Mouse (Mus musculus): ENCODE data around the gene Slc25a48. TPM values are rescaled to one million over a fixed set of nuclear protein-coding genes. Genes with fewer than 3 reads are reported as not detected.
A peak's percentile ranks its signal among the peaks of the same experiment; 100 is the strongest.

Slc25a48 gene
- under 1 TPM in 1 of 2 experiments, not detected in 1; 0.07 TPM for total RNA-seq (2021)
- long read RNA-seq, experiment 1: 0 reads
- long read RNA-seq, experiment 2: 0 reads

DNA sequence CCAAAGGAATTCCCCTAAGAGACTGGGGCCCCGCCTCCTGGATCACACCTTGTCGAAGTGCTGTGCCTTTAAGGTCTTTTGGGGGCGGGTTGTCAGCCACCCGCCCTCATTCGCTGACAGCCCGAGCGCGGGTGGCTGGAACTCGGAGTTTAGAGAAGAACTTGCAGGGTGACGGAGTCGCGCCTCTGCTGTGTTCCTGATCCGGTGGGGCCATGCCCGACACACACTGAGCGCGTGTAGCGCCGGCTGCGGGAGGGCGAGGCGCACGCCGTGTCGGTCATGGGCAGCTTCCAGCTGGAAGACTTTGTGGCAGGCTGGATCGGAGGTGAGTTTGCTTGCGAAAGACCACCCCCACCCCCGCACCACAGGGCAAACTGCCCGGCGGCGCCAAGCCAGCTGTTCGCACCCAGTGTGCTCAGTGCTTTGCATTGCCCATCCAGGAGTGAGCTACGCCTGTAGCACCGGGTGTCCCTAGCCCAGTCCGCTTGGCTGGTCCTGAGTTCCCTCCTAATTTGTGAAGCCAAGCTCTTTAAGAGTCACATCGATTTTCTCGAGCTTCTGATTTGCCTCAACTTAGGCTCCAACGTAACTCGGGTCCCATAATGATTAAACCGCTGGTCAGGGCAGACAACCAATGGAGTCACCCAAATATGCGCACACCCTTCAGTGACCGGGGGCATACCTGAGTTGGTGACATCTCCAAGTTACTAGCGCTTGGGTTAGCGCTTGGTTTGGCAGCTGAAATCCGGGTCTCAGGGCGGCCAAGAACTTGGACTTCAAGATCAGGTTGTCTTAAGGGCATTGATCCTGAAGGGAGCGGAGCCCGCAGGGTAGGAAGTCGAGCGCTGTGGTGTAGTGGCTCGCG lies at the start of gene Slc25a48:
Gene Slc25a48, plus strand, starts transcription at position 145 of the 865 bp plus-strand sequence.
- intact Hi-C loops (cut with DNase I): no loop called here
- peak; percentile 32 to 41 for DNase-seq

DNA sequence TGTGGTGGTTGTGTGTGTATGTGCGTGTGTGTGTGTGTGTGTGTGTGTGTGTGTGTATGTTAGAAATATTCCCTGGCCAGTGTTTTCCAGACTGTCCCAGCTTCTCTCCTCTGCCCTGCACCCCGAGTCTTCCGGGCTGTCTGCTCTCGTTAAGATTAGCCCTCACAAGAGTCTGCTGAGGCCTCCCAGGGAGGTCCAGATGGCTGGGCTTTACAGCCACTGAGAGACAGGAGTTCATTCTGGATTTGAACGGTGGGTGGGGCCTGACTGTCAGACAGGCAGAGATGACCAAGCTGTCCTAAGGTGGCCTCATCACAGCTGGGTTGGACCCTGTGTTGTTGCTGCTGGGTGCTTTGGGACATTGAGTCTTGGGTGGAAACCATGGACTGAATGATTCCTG lies 40.6 kb upstream of the Slc25a48 start:
- peak; percentile 25 to 47 for DNase-seq
- intact Hi-C loops (cut with DNase I): no loop called here

DNA sequence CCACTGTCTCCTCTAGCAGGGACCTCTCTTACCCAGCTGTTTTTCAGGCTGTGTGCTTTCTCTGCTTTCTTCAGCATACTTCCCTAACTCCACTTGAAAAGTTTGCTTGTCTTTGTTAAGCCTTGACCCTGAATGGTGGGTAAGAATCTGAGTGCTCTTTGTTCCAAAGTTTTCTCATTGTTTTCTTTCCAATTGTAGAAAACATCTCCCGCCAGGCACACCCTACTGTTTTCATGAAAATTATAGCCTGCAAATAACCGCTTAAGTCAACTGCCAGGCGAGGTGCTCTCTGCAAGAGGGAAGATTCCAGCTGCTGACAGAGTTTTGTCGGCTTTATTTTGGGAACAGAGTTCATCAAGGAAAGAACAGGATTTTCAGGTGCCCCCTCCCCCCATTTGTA lies 37.0 kb upstream of the Slc25a48 start:
- DNase-seq: no peak
- intact Hi-C loops (cut with DNase I): no loop called here

GRCm38 (mm10) chr13:56403381-56404086 lies 34.6 kb upstream of the Slc25a48 start:
- intact Hi-C loops (cut with DNase I): no loop called here
- DNase-seq: no peak

DNA sequence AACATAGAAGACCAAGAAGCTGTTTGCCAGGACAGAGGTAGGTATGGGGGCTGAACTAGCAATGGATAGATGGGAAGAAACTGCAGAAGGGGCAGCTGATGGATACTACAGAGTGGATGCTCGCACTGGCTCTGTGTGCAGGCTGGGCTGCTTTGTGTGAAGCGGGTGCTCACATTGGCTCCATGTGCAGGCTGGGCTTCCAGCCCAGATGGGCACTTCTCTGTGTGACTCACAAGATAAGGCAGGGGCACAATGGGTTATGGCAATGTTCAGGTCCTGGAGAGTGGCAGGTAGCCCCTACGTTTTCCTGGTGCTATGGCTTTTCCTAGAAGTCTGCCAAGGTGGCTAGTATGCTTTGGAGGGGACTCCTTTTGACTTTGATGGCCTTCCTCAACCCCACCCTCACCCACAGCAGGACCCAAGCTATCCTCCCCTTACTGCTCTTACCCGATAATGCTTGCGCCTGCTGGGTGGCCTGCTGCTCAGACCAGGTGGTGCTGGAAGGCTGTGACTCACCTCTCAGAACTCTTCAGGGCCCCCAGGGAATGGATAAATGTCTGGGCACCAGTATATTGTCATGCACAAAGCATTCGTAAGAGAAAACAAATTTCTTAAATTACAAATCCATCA lies 33.5 kb upstream of the Slc25a48 start:
- no peak for DNase-seq
- intact Hi-C loops (cut with DNase I): no loop called here

GRCm38 (mm10) chr13:56412286-56412873 lies 25.8 kb upstream of the Slc25a48 start:
- no peak for DNase-seq
- intact Hi-C loops (cut with DNase I): no loop called here

DNA sequence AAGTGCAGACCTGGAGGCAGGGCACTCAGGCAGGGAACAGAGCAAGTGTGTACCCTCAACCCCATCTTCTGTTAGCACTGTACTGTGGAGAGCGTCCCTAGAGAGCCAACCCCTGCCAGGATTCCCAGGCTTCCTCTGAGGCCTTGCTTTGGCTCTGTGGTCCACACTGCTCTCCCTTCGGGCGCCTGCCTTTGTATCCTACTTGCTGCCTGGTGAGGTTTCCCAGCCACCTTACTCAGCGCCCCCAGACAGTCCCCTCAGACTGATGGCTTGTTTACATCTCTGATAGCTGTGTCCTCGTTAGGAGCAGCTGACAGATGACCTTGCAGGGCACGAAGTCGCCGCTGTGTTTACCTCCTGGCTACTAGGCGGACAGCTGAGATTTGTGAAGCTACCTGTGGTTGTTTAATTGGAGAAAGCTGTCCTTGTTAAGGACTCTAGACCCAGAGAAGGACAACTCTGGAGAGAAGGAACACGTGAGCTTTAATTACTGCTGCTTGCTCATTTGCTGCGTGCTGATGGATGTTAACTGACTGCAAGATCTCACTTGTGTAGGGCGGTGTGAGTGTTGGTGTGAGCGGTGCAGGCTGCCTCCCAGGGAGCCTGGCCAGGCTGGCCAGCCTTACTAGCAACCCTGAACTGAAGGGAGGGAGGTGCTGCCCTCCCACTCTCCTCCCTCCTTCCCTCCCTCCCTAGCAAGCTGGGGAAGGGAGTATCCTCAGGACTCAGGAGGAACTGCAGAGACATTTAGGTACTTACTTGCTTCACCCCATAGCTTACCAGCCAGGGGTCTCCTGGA lies 19.3 kb upstream of the Slc25a48 start:
- DNase-seq: no peak
- intact Hi-C loops (cut with DNase I): no loop called here

DNA sequence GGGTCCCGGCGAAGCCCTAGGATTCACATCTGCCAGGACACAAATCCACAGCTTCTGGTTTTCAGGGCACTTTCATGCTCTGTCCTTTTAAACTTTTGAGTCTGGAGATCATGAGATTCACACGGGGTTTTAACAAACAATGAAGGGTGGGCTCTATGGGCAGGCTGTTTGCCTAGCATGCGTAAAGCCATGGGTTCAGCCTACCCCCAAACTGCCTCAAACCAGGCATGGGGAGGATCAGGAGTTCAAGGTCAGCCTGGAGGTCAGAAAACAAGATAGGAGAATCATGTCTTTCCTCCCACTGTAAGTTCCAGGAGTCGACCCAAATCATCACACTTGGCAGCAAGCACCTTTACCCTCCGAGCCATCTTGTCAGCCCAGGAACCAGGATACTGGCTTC lies 18.6 kb upstream of the Slc25a48 start:
- intact Hi-C loops (cut with DNase I): no loop called here

GRCm38 (mm10) chr13:56422072-56422723 lies 16.0 kb upstream of the Slc25a48 start:
- intact Hi-C loops (cut with DNase I): loop anchor here (1.0 to 5.0 kb wide), 3 partner anchors 80 to 225 kb away; no protein-coding TSS in a partner anchor
- DNase-seq: peak; percentile 63 to 81

More for the DNA sequence above, 18.6 kb upstream of the Slc25a48 start:
- DNase-seq: no peak

DNA sequence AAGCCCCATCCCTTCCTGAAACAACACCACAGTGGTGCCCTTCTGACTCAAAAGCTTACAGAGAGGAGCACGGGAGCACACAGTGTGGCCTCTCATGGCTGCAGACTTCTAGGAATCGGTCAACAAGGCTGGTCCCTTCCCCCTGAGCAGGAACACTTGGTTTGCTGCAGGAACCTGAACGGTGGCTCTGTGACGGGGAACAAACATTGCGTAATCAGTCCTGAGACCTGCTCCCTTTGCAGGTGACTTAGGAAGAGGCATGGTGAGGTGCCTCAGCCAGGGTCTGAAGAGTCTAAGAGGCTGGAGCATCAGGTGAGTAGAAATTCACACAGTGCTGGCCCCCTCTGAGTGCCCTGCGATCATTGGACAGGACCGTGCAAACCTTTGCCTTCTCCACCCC lies 12.2 kb upstream of the Slc25a48 start:
- DNase-seq: no peak
- intact Hi-C loops (cut with DNase I): no loop called here

DNA sequence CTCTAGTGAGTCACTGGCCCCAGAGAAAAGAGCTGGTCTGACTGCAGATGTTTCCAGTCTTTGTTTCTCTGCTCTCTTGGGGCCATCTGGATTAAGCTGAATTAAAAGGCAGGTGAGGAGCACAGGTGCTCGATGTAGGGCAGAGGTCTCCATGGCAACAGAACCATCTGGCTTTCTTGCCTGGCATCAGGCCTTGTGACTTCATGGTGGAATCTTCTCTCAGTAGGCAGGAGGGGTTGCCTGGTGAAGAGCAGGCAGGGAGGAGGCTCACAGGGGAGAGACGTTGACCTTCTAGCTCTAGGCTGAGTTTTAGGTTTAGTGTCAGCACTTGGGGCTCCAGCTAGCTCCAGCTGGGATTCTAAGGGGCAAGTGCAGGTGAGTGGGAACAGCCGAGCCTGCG lies 11.8 kb upstream of the Slc25a48 start, which contains the start of gene Gm3045:
Gene Gm3045, plus strand, starts transcription at position 230 of the 400 bp plus-strand sequence.
- no peak for DNase-seq
- intact Hi-C loops (cut with DNase I): no loop called here

DNA sequence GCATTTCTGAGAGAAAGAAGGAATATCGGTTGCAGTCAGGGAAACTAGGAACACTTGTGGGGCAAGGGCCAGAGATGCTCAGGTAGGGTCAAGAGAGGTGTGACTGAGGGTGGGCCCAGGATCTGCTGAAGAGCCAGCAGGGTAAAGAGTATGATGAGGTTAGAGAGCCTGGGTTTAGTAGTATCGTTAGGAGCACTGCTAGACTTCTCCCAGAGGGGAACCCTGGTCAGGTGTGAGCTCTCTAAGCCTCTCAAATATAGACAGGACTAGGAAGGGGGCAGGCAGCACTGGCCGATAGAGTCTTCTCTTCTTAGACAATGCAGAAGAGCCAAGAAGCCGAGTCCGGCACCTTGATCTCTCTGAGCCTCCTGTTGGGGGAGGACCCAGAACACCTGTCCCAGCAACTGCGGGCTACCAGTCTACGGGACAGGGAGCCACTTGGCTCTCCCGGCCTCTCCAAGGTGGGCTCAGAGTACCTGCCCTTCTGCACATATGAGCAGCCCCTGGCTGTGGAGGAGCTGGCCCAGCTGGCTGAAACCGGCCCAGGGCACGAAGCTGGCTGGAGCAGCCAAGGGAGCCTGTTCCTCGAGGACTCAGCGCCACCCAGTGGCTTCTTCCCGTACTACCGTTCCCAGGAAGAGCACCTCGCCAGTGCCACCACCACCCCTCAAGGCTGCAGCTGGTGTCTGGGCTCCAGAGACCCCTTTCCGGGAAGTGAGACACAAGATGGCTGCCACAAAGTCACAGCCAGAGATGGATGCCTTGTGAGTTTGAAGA lies 9.2 kb upstream of the Slc25a48 start:
- DNase-seq: peak; percentile 70 to 85
- intact Hi-C loops (cut with DNase I): loop anchor here (1.0 kb wide), 1 partner anchor 150 kb away; no protein-coding TSS in a partner anchor

- no peak for DNase-seq
- intact Hi-C loops (cut with DNase I): no loop called here
These were observed 5.7 kb upstream of the Slc25a48 start for GRCm38 (mm10) chr13:56432496-56432895.

DNA sequence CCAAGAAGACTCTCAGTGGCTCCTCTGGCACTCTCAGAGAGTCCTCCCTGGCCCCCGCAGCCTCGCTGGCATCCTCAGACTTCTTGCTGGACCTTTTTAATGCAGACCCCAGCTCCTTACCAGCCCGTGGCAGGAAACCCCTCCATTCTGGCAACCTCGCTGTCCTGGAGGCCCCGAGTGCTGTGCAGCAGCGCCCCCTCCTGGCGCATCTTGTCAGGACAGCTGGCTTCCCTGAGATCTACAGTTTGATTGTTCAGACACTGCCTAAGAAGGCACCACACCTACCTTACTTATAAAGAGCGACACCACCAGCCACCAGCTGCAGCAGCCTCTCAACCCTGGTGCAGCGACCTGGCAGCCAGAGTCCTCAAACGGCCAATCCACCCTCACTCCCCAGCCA lies 4.7 kb upstream of the Slc25a48 start:
- intact Hi-C loops (cut with DNase I): no loop called here
- DNase-seq: peak; percentile 47 to 60

GRCm38 (mm10) chr13:56434311-56434751 lies 3.8 kb upstream of the Slc25a48 start:
- DNase-seq: no peak

DNA sequence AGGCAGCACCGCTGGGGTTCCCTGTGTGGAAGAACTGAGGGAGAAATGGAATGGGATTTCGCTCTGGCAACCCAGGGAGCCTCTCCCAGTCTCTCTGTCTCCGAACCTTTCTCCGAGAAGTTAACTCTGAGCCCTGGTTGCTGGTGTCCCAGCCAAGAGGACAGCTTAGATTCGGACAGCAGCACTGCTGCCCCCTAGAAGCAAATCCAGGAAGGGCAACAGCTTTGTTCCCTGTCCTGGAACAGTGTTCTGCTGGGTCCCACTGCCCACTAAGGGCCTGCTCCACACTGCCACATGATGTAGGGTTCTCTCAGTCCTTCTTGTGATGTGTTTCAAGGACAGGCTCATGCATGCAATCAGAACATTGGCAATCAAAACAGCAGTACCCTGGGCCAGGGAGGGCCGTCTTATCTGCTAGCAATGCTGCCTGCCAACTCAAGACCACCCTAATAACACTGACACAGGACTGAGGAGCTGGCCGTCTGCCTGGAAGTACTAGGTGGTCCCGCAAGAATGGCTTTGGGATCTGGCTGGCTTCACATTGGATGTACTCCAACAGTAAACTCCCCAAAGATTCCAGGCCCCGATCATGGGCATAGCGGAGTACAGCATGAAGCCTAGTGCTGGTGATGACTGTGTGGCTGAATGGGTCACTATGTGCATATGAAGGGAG lies 2.4 kb upstream of the Slc25a48 start:
- DNase-seq: no peak
- intact Hi-C loops (cut with DNase I): no loop called here

More at GRCm38 (mm10) chr13:56434311-56434751, 3.8 kb upstream of the Slc25a48 start:
- intact Hi-C loops (cut with DNase I): no loop called here

- no peak for DNase-seq
- intact Hi-C loops (cut with DNase I): no loop called here
These were observed 5.3 kb downstream of the Slc25a48 start for GRCm38 (mm10) chr13:56443411-56443810.

DNA sequence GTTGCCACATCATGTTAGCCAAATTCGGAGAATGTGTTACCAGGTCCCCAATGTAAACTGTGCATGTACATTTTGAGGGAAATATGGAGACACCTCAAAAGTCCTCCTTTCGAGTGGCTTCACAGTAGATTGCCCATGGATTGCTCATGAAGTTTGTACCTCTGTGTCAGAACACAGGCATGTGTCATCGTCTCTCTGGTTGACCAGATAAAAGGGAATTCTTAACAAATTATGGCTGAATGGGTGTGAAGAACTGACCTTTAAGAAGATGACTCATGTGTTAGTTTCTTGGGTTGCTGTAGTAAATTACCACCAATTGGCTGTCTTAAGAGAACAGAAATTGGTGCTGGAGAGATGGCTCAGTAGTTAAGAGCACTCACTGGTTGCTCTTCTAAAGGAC lies 6.0 kb downstream of the Slc25a48 start:
- intact Hi-C loops (cut with DNase I): no loop called here
- no peak for DNase-seq
